Mouse (Mus musculus): Measurements from ENCODE around the gene Cyb5d2.

DNA sequence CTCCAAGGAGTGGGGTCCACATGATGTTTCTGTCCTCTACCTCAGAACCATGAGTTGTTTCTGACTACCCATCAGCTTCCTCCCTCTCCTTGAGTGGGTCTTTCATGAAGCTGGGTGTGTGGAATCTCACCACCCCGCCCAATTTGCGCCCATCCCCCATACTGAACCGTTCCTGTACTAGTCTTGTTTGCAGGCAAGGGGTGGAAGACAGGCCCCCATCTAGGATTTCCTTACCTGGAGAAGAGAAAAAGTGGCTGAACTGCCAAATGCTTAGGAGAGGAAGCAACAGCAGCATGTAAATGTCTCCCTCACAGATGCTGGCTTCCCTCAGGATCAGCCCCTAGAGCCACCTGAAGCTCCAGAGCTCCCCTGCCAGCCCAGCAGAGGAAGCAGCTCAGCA is 25.6 kb downstream of the Cyb5d2 start:
- TF ChIP-seq NELFE (IDR thresholded peaks at IDR 0.05; ENCODE audit: low read depth, low read length) = no peak
- no peak for TF ChIP-seq ELF1 (IDR thresholded peaks at IDR 0.05; ENCODE audit: low read depth, low read length)
- no peak for TF ChIP-seq TCF12 (IDR thresholded peaks at IDR 0.05; ENCODE audit: low read depth, low read length)
- no peak for TF ChIP-seq ZKSCAN1 (IDR thresholded peaks at IDR 0.05; ENCODE audit: borderline replicate concordance, low read depth, low read length)
